Mouse (Mus musculus) brain, embryonic 14.5 days (tissue): ENCODE data around the gene Rfx7.

Source experiments
- CTCF ChIP-seq: fragments of 200-500 bp; IDR thresholded peaks from 2 replicates; pipeline ENCODE4 v1.5.1; 2012; ENCODE audit warnings: inconsistent platforms, mild to moderate bottlenecking, moderate library complexity, borderline replicate concordance; ENCODE audit not compliant: insufficient read depth, insufficient read length; ENCODE audit errors: extremely low read depth
- POLR2A ChIP-seq: fragments of 200-500 bp; IDR thresholded peaks from 2 replicates; pipeline ENCODE4 v1.6.1; 2012; ENCODE audit warnings: mild to moderate bottlenecking, inconsistent platforms, borderline replicate concordance; ENCODE audit not compliant: poor library complexity, insufficient read depth, insufficient read length, severe bottlenecking; ENCODE audit errors: extremely low read depth

- no peak for TF ChIP-seq POLR2A
- no peak for TF ChIP-seq CTCF
Measured at GRCm38 (mm10) chr9:72488523-72488922, 43.5 kb upstream of the Rfx7 start.
